ENCODE assay signal across 9 mouse cellular contexts in the genomic region with DNA sequence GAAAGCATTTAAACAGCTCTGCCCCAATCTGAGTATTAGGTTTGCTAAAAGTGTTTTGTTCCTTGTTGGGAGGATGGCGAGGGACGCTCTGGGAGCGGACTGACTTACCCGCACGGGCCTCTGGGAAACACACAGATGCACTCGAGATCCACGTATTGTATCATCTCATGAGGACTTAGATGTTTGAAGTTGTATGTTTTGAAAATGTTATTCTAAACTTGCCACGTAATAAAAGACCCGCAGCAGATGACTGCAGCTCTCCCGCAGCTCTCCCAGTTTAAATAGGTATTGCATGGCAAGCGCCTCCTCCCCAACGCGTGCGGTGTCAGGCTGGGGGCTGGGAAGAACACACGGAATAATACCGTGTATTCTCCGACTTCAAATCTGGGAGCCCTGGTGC. TPM values are rescaled to one million over a fixed set of nuclear protein-coding genes. Genes with fewer than 3 reads are reported as not detected.
DNase-seq lines count a peak whose midpoint lies in the region; ATAC-seq and TF ChIP-seq lines count a peak whose summit lies in the region.
"Had no signal": no experiment of that assay in that cellular context is flagged by ENCODE, and none has a peak within 500 bp of the region (broad histone marks: within the 10 kb centered on the region; RNA-seq: fewer than 3 reads in every experiment).

No protein-coding gene starts in this region.

- peaks cover 12% of the 10 kb centered on the region; the same call in 1 of the 2 replicates for H3K4me1 ChIP-seq in kidney, embryonic 16.5 days (ENCODE audit: insufficient read depth, low read length)
- H3K4me1 ChIP-seq in hindbrain, embryonic 16.5 days (ENCODE audit: control insufficient read depth, insufficient read depth, low read depth, low read length) = no peaks in the 10 kb centered on the region; the same call in 1 of the 2 replicates
- no peaks in the 10 kb centered on the region for H3K4me1 ChIP-seq in midbrain, postnatal 0 days (ENCODE audit: insufficient read depth, low read length)

- no peaks in the 10 kb centered on the region for H3K9me3 ChIP-seq in kidney, embryonic 16.5 days (ENCODE audit: low read length)
- no peaks in the 10 kb centered on the region for H3K9me3 ChIP-seq in hindbrain, embryonic 16.5 days (ENCODE audit: control insufficient read depth, low read length)
- no peaks in the 10 kb centered on the region for H3K9me3 ChIP-seq in midbrain, postnatal 0 days (ENCODE audit: low read length)

- H3K27me3 ChIP-seq in kidney, embryonic 16.5 days (ENCODE audit: insufficient read depth, low read length) = no peaks in the 10 kb centered on the region
- H3K27me3 ChIP-seq in hindbrain, embryonic 16.5 days (replicated peaks; ENCODE audit: control insufficient read depth, insufficient read depth, low read length) = no peaks in the 10 kb centered on the region
- no peaks in the 10 kb centered on the region for H3K27me3 ChIP-seq in midbrain, postnatal 0 days (ENCODE audit: insufficient read depth, low read length)
- H3K27me3 ChIP-seq: Patski had no signal

- H3K36me3 ChIP-seq in kidney, embryonic 16.5 days (ENCODE audit: insufficient read depth, low read length) = no peaks in the 10 kb centered on the region
- H3K36me3 ChIP-seq in hindbrain, embryonic 16.5 days (ENCODE audit: control insufficient read depth, insufficient read depth, low read length) = no peaks in the 10 kb centered on the region
- no peaks in the 10 kb centered on the region for H3K36me3 ChIP-seq in midbrain, postnatal 0 days (ENCODE audit: insufficient read depth, low read length)

- H3K9ac ChIP-seq in kidney, embryonic 16.5 days (replicated peaks; ENCODE audit: low read length) = peak overlapping the region; percentile 42; the same call in 1 of the 2 replicates
- H3K9ac ChIP-seq in hindbrain, embryonic 16.5 days (ENCODE audit: low read depth, low read length) = peak overlapping the region; percentile 49
- H3K9ac ChIP-seq in midbrain, postnatal 0 days (replicated peaks; ENCODE audit: low read length, poor library complexity, severe bottlenecking) = peak overlapping the region; percentile 33; the same call in 1 of the 2 replicates

- 0 out of 2 replicates have a peak, but pooled peaks have one; percentile 22 for ATAC-seq in kidney, embryonic 16.5 days (ENCODE audit: low FRiP score, low TSS enrichment)
- no peak for ATAC-seq in hindbrain, embryonic 16.5 days
- no peak for ATAC-seq in midbrain, postnatal 0 days (ENCODE audit: low FRiP score)
- ATAC-seq in CD4-positive, CD25-positive, alpha-beta regulatory T cell, adult 4 months = no peak
- ATAC-seq: Patski had no signal

- H3K27ac ChIP-seq in kidney, embryonic 16.5 days (ENCODE audit: low read length) = no peak overlapping the region
- no peak overlapping the region for H3K27ac ChIP-seq in hindbrain, embryonic 16.5 days (ENCODE audit: low read depth, low read length)
- no peak overlapping the region for H3K27ac ChIP-seq in midbrain, postnatal 0 days (ENCODE audit: low read depth, low read length)

- 2% methylated on average over 17 of the region's 17 CpGs for WGBS in kidney, embryonic 16.5 days
- 1% methylated on average over 17 of the region's 17 CpGs for WGBS in hindbrain, embryonic 16.5 days
- under 1% methylated on average over 17 of the region's 17 CpGs for WGBS in midbrain, postnatal 0 days

- TF ChIP-seq CTCF in midbrain, postnatal 0 days (IDR thresholded peaks at IDR 0.05) = no peak

- peak overlapping the region; percentile 65 for H3K4me2 ChIP-seq in kidney, embryonic 16.5 days (replicated peaks; ENCODE audit: low read depth, low read length)
- peak overlapping the region; percentile 69 for H3K4me2 ChIP-seq in hindbrain, embryonic 16.5 days (ENCODE audit: low read length)
- H3K4me2 ChIP-seq in midbrain, postnatal 0 days (ENCODE audit: low read depth, low read length, poor library complexity, severe bottlenecking) = peak overlapping the region; percentile 57

- peak overlapping the region; percentile 32 for H3K4me3 ChIP-seq in kidney, embryonic 16.5 days (ENCODE audit: low read length)
- peak overlapping the region; percentile 34 for H3K4me3 ChIP-seq in hindbrain, embryonic 16.5 days (ENCODE audit: low read length)
- H3K4me3 ChIP-seq in midbrain, postnatal 0 days (ENCODE audit: low read depth, low read length) = peak overlapping the region; percentile 33

- no peak for DNase-seq in kidney, postnatal 10 days
- DNase-seq in embryo, embryonic 9.5 days (ENCODE audit: extremely low spot score) = peak; percentile 31
- DNase-seq in midbrain, postnatal 0 days (ENCODE audit: low spot score) = peak; percentile 12
- DNase-seq in urinary bladder, postnatal 10 days (ENCODE audit: low spot score) = no peak
- DNase-seq in cerebellum, adult 11-12 months = no peak

RNA-seq across cellular contexts. Expression of gene Arid2, which starts 33.0 kb away (rescaled TPM):
- 24.0 and 25.9 TPM in 2 replicates for polyA plus RNA-seq in kidney, embryonic 16.5 days (2015; fragmentation: Nextera tagmentation; extraction: Ambion mirVana)
- 15.0 and 17.5 TPM in 2 replicates for polyA plus RNA-seq in hindbrain, embryonic 16.5 days (2015; fragmentation: Nextera tagmentation; extraction: Ambion mirVana)
- 40.8 and 55.6 TPM in 2 replicates for total RNA-seq in midbrain, postnatal 0 days (2014; rRNA removed)
- polyA plus RNA-seq in midbrain, postnatal 0 days (2015; fragmentation: Nextera tagmentation; extraction: Ambion mirVana) = 9.5 and 11.2 TPM in 2 replicates
- 10 to 100 TPM; 17.9 to 21.0 TPM for polyA plus RNA-seq in CD4-positive, CD25-positive, alpha-beta regulatory T cell, adult 4 months (2017; shearing (Covaris generic))

Comparison
In these comparisons a context has a peak if more than half of its experiments do, and no peak if none do; other contexts are left out.
1. DNase-seq: peak in embryo, embryonic 9.5 days (single experiment) and midbrain, postnatal 0 days (single experiment); none in kidney, postnatal 10 days (single experiment), urinary bladder, postnatal 10 days (single experiment) and cerebellum, adult 11-12 months (single experiment).
2. Peak in every context shown above with its lines, with median percentiles within 50 percentile points of each other: H3K4me2 ChIP-seq, H3K4me3 ChIP-seq and H3K9ac ChIP-seq.